Mouse (Mus musculus) heart, postnatal 0 days (tissue): ENCODE results near the gene Thada. TPM values are rescaled to one million over a fixed set of nuclear protein-coding genes. Genes with fewer than 3 reads are reported as not detected.

Source experiments
- ATAC-seq: fragments of 200-750 bp; cut with Nextera tagmentation; 2 replicates; pipeline ENCODE4 v1.8.0; 2017; ENCODE audit warnings: low read depth, moderate number of reproducible peaks, moderate library complexity; ENCODE audit not compliant: insufficient read depth
- DNase-seq: peaks from one replicate; pipeline ENCODE4 v3.0.0-alpha.2; 2016; ENCODE audit warnings: low spot score
- H3K27ac ChIP-seq: fragments of 300-500 bp; sonication (generic); 2 replicates; pipeline ENCODE4 v1.5.1; 2014; ENCODE audit warnings: low read depth, mild to moderate bottlenecking
- H3K27me3 ChIP-seq: fragments of 300-500 bp; sonication (generic); 2 replicates; pipeline ENCODE4 v1.6.1; 2014; ENCODE audit warnings: low read length, mixed read lengths; ENCODE audit not compliant: control insufficient read depth, insufficient read depth
- H3K36me3 ChIP-seq: fragments of 300-500 bp; sonication (generic); replicated peaks from 2 replicates; pipeline ENCODE4 v1.6.1; 2014; ENCODE audit warnings: low read length, mixed read lengths; ENCODE audit not compliant: control insufficient read depth, insufficient read depth
- H3K4me1 ChIP-seq: fragments of 300-500 bp; sonication (generic); 2 replicates; pipeline ENCODE4 v1.6.1; 2014; ENCODE audit warnings: antibody characterized with exemption; ENCODE audit not compliant: control insufficient read depth, insufficient read depth
- H3K4me2 ChIP-seq: fragments of 300-500 bp; sonication (generic); 2 replicates; pipeline ENCODE4 v1.6.1; 2014; ENCODE audit warnings: low read depth, mild to moderate bottlenecking, low read length, moderate library complexity
- H3K4me3 ChIP-seq: fragments of 300-500 bp; sonication (generic); 2 replicates; pipeline ENCODE4 v1.5.1; 2014; ENCODE audit warnings: low read depth, low read length
- H3K9ac ChIP-seq: fragments of 300-500 bp; sonication (generic); replicated peaks from 2 replicates; pipeline ENCODE4 v1.6.1; 2014; ENCODE audit warnings: low read depth, low read length, mixed read lengths
- H3K9me3 ChIP-seq: fragments of 300-500 bp; sonication (generic); replicated peaks from 2 replicates; pipeline ENCODE4 v1.6.1; 2016; ENCODE audit warnings: low read length; ENCODE audit not compliant: control insufficient read depth
- CTCF ChIP-seq: IDR thresholded peaks from 2 replicates; pipeline ENCODE4 v1.5.1; 2016; ENCODE audit warnings: antibody characterized with exemption, control low read depth, low read depth
- EP300 ChIP-seq: IDR thresholded peaks from 2 replicates; pipeline ENCODE4 v1.6.1; 2016; ENCODE audit warnings: antibody characterized with exemption, low read depth
- WGBS: fragments of 180-500 bp; shearing (Covaris S2); extraction: QIAGEN DNeasy Blood & Tissue Kit; methylation state at CpG from one replicate; pipeline ENCODE4 v1.1.7; 2014; 5-methylcytosine and 5-hydroxymethylcytosine counted together
- polyA plus RNA-seq: library from polyadenylated mRNA; unstranded; fragments of >200 nt; fragmentation: Nextera tagmentation; extraction: Ambion mirVana; gene quantifications from 2 replicates; pipeline ENCODE4 v1.2.1, GENCODE M21; 2015
- total RNA-seq: library from RNA; depleted of rRNA; stranded (reverse); fragments of >200 nt; gene quantifications from 2 replicates; pipeline ENCODE4 v1.2.3, GENCODE M21; 2014; ENCODE audit warnings: low replicate concordance

Gene Thada
- total and polyA plus RNA-seq, 2 experiments from 2014 or later = 2.4 to 12.6 TPM

GRCm38 (mm10) chr17:84483673-84484320 lies 17.8 kb upstream of the Thada start:
- Histone ChIP-seq H3K4me3 (no peak overlapping the region), H3K9ac (no peak overlapping the region), H3K4me2 (no peak overlapping the region), H3K9me3 (no peaks in the 10 kb centered on the region), H3K27me3 (no peaks in the 10 kb centered on the region), H3K4me1 (no peaks in the 10 kb centered on the region), H3K27ac (no peak overlapping the region), H3K36me3 (no peaks in the 10 kb centered on the region)
- TF ChIP-seq CTCF = no peak
- no peak for TF ChIP-seq EP300
- ATAC-seq = no peak
- 58% methylated on average over 6 of the region's 6 CpGs for WGBS
- no peak for DNase-seq

- Histone ChIP-seq H3K9me3 (no peaks in the 10 kb centered on the region), H3K4me1 (no peaks in the 10 kb centered on the region), H3K27ac (no peak overlapping the region), H3K9ac (no peak overlapping the region), H3K4me3 (no peak overlapping the region), H3K4me2 (no peak overlapping the region), H3K27me3 (no peaks in the 10 kb centered on the region), H3K36me3 (no peaks in the 10 kb centered on the region)
- WGBS = 84% methylated on average over 3 of the region's 3 CpGs
- ATAC-seq = no peak
- no peak for DNase-seq
- TF ChIP-seq EP300 (no peak), CTCF (no peak)
Measured at GRCm38 (mm10) chr17:84482831-84483230, 16.8 kb upstream of the Thada start.

GRCm38 (mm10) chr17:84480464-84481355 lies 14.7 kb upstream of the Thada start:
- H3K36me3 ChIP-seq = no peaks in the 10 kb centered on the region
- DNase-seq (no peak), ATAC-seq (no peak)
- H3K4me3 ChIP-seq = no peak overlapping the region
- 49% methylated on average over 15 of the region's 15 CpGs for WGBS
- no peak overlapping the region for H3K4me2 ChIP-seq
- no peaks in the 10 kb centered on the region for H3K9me3 ChIP-seq
- no peaks in the 10 kb centered on the region for H3K27me3 ChIP-seq
- H3K27ac ChIP-seq = no peak overlapping the region
- no peaks in the 10 kb centered on the region for H3K4me1 ChIP-seq
- H3K9ac ChIP-seq = no peak overlapping the region
- TF ChIP-seq EP300 = no peak
- TF ChIP-seq CTCF = peak; percentile 67

GRCm38 (mm10) chr17:84478276-84478675 lies 12.3 kb upstream of the Thada start:
- WGBS = 78% methylated on average over 4 of the region's 4 CpGs
- Histone ChIP-seq H3K36me3 (no peaks in the 10 kb centered on the region), H3K4me2 (no peak overlapping the region), H3K4me1 (no peaks in the 10 kb centered on the region), H3K27ac (no peak overlapping the region), H3K4me3 (no peak overlapping the region), H3K9ac (no peak overlapping the region), H3K9me3 (no peaks in the 10 kb centered on the region), H3K27me3 (no peaks in the 10 kb centered on the region)
- TF ChIP-seq CTCF (no peak), EP300 (no peak)
- no peak for DNase-seq
- no peak for ATAC-seq

- ATAC-seq = no peak
- H3K36me3 ChIP-seq = no peaks in the 10 kb centered on the region
- no peaks in the 10 kb centered on the region for H3K27me3 ChIP-seq
- H3K4me3 ChIP-seq = no peak overlapping the region
- DNase-seq = no peak
- TF ChIP-seq CTCF = no peak
- TF ChIP-seq EP300 = no peak
- H3K9me3 ChIP-seq = no peaks in the 10 kb centered on the region
- WGBS = 76% methylated on average over 5 of the region's 5 CpGs
- no peak overlapping the region for H3K4me2 ChIP-seq
- no peak overlapping the region for H3K9ac ChIP-seq
- no peaks in the 10 kb centered on the region for H3K4me1 ChIP-seq
- H3K27ac ChIP-seq = no peak overlapping the region
Measured at GRCm38 (mm10) chr17:84477176-84477575, 11.2 kb upstream of the Thada start.
